Mouse (Mus musculus) ES-Bruce4 (cell line): Measurements from ENCODE around the gene Eif5a.

Experiments
- CTCF ChIP-seq: IDR thresholded peaks from one replicate; pipeline ENCODE4 v1.8.1; 2011; ENCODE audit warnings: low read depth, low read length
- EP300 ChIP-seq: IDR thresholded peaks from 2 replicates; pipeline ENCODE4 v1.6.1; 2011; ENCODE audit warnings: low read depth, low read length; ENCODE audit not compliant: insufficient read depth
- POLR2A ChIP-seq: IDR thresholded peaks from one replicate; pipeline ENCODE4 v1.8.1; 2011; ENCODE audit warnings: low read length; ENCODE audit not compliant: insufficient read depth

DNA sequence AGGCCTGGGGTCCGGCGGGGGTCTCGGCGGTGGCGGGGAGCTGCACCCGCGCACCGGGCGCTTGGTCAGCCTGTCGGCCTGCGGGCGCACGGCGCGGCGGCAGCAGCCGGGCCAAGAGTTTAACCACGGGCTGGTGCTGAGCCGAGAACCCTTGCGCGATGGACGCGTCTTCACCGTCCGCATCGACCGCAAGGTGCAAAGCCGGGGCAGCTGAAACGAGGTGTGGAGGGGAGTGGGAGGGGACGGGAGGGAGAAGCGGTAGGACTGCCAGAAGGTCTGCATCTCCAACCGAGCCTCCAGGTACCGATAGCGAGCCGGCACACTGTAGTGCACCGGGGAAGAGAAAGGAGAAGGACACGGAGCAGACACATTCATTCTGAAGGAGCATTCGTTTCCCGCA, 19.8 kb downstream of the Eif5a start:
- TF ChIP-seq POLR2A (no peak), CTCF (no peak), EP300 (no peak)
